Mouse (Mus musculus) layer of hippocampus, adult 2 months (tissue): ENCODE data around the gene Gjb1. TPM values are rescaled to one million over a fixed set of nuclear protein-coding genes. Genes with fewer than 3 reads are reported as not detected.

ENCODE experiments used
- DNase-seq, 2 experiments: peaks; one replicate each; pipeline ENCODE4 v3.0.0; 2022; ENCODE audit warnings: low spot score in 2 of 2
- H3K27ac ChIP-seq: fragments of 200-600 bp; 2 replicates; pipeline ENCODE4 v1.8.1; 2022
- H3K4me3 ChIP-seq: fragments of 200-600 bp; 2 replicates; pipeline ENCODE4 v1.8.1; 2022; ENCODE audit warnings: mild to moderate bottlenecking
- CTCF ChIP-seq: fragments of 200-600 bp; conservative IDR thresholded peaks from 2 replicates; pipeline ENCODE4 v1.8.1; 2022; ENCODE audit warnings: antibody characterized with exemption, mild to moderate bottlenecking, moderate library complexity
- total RNA-seq, 2 experiments: library from RNA; stranded (reverse); gene quantifications; 2 replicates each; pipeline ENCODE4 v1.2.3; 2021

The Gjb1 gene
- total RNA-seq, 2 experiments from 2014 or later = 9.0 to 11.2 TPM

DNA sequence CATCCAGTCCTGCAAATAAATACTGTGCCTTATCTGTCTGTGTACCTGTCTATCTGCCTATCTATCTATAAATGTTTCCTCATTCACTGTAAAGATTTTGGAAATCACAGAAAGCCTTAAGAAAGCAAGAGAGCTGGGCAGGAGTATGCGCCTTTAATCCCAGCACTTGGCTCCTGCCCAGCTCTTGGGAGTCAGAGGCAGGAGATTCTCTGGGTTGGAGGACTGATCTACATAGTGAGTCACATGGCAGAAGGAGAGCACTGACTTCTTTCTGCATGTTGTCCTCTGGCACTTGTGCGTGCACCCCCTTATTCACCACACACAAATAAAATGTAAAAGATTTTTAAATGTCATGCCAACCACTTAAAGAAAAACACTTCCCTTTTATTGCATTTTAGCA, 47.3 kb downstream of the Gjb1 start:
- H3K4me3 ChIP-seq = no peak overlapping the region
- DNase-seq = no peak
- TF ChIP-seq CTCF = no peak
- no peak overlapping the region for H3K27ac ChIP-seq

- TF ChIP-seq CTCF = peak; percentile 69
- Histone ChIP-seq H3K27ac (0 out of 2 replicates have a peak overlapping the region, but pooled peaks have one; percentile 97), H3K4me3 (no peak overlapping the region)
- no peak for DNase-seq
These were observed 51.6 kb downstream of the Gjb1 start for GRCm38 (mm10) chrX:101427774-101428173.

DNA sequence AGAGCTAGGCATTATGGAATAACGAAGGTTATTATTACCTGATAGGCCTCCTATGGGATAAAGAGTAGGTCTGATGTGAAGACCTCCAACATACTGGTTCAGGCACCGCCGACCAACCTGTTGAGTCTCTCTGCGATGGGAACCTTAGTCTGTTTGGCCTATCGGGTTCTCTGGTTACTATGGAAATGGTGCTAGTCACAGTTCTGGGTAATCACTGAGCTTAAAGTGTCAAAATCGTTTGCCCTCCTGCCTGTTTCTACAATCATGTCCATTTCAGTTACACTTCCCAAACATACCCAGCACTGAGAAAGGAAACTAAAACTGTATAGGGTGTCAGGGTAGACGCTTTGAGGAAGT, 52.6 kb downstream of the Gjb1 start:
- no peak for TF ChIP-seq CTCF
- H3K27ac ChIP-seq = peak overlapping the region; percentile 97
- peak overlapping the region; percentile 62 for H3K4me3 ChIP-seq
- no peak for DNase-seq

DNA sequence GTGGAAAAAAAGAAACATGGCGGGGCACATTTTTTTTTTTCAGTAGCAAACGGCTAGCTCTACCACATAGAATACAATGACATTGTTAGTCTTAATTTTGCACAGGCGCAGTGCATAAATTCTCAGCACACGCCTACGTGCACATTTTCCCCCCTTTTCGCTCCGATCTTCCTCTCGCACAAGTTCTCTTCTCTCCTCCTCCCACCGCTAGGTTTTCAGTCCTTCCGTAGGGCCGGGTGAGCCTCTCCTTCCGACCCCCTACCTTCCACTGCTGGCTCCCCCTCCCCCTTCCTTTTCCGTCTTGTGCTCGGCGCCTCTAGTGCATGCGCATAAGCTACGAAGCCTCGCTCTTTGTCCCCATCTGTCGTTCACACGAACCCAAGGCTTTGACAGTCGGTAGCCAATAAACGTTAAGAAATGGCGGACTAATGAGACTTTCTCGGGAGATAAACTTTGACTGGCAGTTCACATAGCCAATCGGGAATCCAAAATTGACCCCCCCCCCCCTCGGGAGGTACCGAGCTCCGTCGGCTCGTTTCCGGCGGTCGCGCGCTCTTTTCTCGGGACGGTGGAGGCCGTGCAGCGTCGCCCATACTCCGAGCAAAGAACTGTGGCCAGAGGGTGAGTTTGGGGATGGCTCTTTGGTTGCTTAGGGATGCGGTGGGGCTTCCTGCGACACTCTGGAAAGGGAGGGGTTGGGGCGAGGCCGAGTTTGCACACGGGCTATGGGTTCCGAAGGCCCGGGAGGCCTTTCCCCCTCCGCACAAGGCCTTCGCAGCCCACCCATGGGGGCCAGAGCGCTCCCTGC, 53.2 kb downstream of the Gjb1 start, which contains the start of gene Nono:
Gene Nono, plus strand, starts transcription at position 177 of the 808 bp plus-strand sequence.
- DNase-seq = peak; percentile 77 to 92
- Histone ChIP-seq H3K4me3 (peak within 1 kb of the TSS; percentile 74), H3K27ac (peak within 1 kb of the TSS; percentile 97)
- TF ChIP-seq CTCF = peak; percentile 49

DNA sequence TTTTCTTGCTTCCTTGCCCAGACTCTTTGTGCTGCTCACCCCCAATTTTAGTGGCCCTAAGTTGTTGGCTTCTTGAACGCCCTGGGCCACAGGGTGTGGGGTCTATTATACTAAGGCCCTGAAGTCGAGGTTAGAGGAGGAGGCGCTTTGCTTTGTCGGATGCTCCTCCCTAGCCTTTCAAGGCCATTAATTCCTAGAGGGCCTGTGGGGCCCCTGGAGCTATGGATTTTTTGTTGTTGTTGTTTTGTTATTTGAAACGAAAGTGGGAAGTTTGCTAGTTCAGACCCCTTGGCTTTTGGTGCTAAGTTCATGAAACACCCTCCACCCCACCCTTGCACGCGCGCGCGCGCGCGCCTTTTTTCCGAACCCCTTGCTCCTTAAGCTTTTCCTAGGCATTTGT, 53.8 kb downstream of the Gjb1 start:
- Histone ChIP-seq H3K27ac (peak overlapping the region; percentile 89), H3K4me3 (peak overlapping the region; percentile 74)
- no peak for DNase-seq
- TF ChIP-seq CTCF = no peak

Other genes with a start within 250 kb of the Gjb1 start
- 10 to 100 TPM; 82.6 to 98.8 TPM for gene Snx12, start 153.8 kb upstream of the Gjb1 start, total RNA-seq
- gene Foxo4, start 121.8 kb upstream of the Gjb1 start, total RNA-seq = 10 to 100 TPM; 19.8 to 24.0 TPM
- gene Gm614, start 112.4 kb upstream of the Gjb1 start, total RNA-seq = not detected
- 1 to 10 TPM in 1 of 2 experiments, under 1 TPM in 1; 0.83 to 1.2 TPM for gene Il2rg, start 108.1 kb upstream of the Gjb1 start, total RNA-seq
- gene Gm20489, start 107.4 kb upstream of the Gjb1 start, total RNA-seq = not detected
- gene Med12, start 102.3 kb upstream of the Gjb1 start, total RNA-seq = 10 to 100 TPM; 29.5 to 36.6 TPM
- gene Nlgn3, start 77.2 kb upstream of the Gjb1 start, total RNA-seq = 100 to 1,000 TPM; 178 to 182 TPM
- gene Zmym3, start 44.5 kb downstream of the Gjb1 start, total RNA-seq = 100 to 1,000 TPM; 176 to 179 TPM
- gene Nono, start 52.9 kb downstream of the Gjb1 start, total RNA-seq = 100 to 1,000 TPM; 132 to 144 TPM
- gene Itgb1bp2, start 72.7 kb downstream of the Gjb1 start, total RNA-seq = 1 to 10 TPM in 1 of 2 experiments, under 1 TPM in 1; 0.82 to 1.4 TPM
- gene Taf1, start 156.4 kb downstream of the Gjb1 start, total RNA-seq = 10 to 100 TPM; 45.0 to 46.4 TPM